Mouse (Mus musculus) skeletal muscle tissue, adult 2 months (tissue): ENCODE data around the gene Olfr531.

Experiments
- DNase-seq: peaks from one replicate; pipeline ENCODE4 v3.0.0-alpha.2; 2012; ENCODE audit warnings: low read depth, low spot score

Gene Olfr531

DNA sequence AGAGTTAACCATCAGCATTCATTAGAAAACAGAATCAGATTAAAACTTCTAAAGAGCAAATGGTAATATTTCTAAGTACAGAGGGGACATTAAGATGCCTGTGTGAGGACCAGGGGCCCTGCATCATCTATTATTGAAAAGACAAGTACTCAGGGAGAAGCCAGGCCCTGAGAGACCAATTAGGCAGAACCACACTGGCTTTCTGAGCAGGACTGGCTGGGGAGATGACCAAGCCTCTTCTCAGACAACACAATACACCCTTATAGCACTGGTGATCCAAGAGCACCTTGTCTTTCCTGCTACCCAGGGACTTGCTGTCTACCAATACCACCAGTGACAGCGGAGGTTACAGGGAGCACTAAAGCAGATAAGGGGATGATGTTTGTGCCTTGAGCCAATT is at the start of gene Olfr531:
TSS of gene Olfr531 (minus strand) at position 101 of the 400 bp plus-strand sequence.
- no peak for DNase-seq

DNA sequence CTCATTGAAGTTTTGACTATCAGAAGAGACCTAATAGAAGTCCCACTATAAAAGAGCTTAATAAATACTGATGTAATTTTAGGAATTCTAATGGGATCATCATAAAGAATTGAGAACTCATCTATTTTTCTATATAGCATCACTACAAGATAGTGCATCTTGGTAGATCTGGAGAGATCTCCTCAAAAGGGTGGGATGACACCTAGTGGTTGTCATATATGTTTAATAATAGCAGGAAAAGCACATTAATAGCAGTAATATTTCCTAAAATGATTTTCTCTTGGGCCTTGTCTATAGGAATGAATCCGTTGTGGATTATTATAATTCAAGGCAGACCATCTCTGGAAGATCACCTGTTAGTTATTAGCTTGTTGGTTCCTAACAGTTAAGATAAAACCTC is 40.4 kb upstream of the Olfr531 start:
- no peak for DNase-seq

DNA sequence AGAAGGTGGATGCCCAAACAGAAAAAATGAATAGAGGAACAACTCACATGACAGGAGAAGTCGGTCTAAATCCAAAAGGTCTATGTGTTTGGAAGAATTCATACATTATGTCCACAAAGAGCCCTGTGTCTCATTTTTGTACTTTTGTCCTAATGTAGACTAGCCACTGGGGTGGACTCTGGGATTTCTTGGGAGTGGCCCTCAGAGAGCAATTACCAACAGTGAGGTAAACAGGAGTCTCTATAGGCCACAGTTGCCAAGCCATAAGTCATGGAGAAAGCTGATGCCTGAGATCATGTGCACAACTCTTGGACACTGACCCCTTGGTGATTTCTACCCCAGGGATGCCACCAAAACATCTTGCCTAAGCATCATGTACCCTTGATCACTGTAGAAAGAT is 18.8 kb upstream of the Olfr531 start, which contains the start of gene Olfr532:
TSS of gene Olfr532 (minus strand) at position 101 of the 400 bp plus-strand sequence.
- no peak for DNase-seq

GRCm38 (mm10) chr7:140376911-140377310 is 25.8 kb downstream of the Olfr531 start:
- DNase-seq = no peak

DNA sequence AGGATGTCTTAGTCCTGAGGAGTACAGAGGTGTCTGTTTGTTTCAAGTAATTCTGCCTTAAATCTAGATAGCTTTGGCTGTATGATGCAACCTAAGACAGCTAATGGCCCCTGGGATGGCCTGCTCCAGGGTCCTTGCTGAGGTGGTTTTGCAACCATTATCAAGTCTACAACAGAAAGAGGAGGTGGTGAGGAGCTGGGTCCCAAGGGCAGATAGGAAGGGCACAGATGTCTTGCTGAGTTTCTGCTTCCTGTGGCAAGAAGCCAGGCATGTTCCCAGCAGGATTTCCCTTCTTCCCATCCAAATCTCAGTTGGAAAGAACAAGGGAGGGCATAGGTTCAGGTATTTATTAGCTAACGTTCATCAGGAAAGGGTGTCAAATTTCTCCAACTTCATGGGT is 26.5 kb downstream of the Olfr531 start, which contains the start of gene Olfr530:
TSS of gene Olfr530 (minus strand) at position 101 of the 400 bp plus-strand sequence.
- DNase-seq = no peak

- DNase-seq = no peak
These were observed 28.4 kb downstream of the Olfr531 start for GRCm38 (mm10) chr7:140374300-140374699.

GRCm38 (mm10) chr7:140361571-140361970 is 41.1 kb downstream of the Olfr531 start, which contains the start of gene Olfr60:
TSS of gene Olfr60 (minus strand) at chr7:140361671.
- no peak for DNase-seq
